Mouse (Mus musculus) midbrain, embryonic 10.5 days (tissue): ENCODE results near the gene Dmrta2. TPM values are rescaled to one million over a fixed set of nuclear protein-coding genes. Genes with fewer than 3 reads are reported as not detected.

ENCODE experiments used
- DNase-seq: peaks from one replicate; pipeline ENCODE4 v3.0.0-alpha.2; 2017; ENCODE audit warnings: low spot score
- H3K27ac ChIP-seq: fragments of 300-500 bp; sonication (generic); replicated peaks from 2 replicates; pipeline ENCODE4 v1.5.1; 2016; ENCODE audit warnings: mild to moderate bottlenecking
- H3K27me3 ChIP-seq: fragments of 300-500 bp; sonication (generic); 2 replicates; pipeline ENCODE4 v1.6.1; 2016; ENCODE audit warnings: low read depth, mild to moderate bottlenecking; ENCODE audit not compliant: poor library complexity, severe bottlenecking
- H3K36me3 ChIP-seq: fragments of 300-500 bp; sonication (generic); 2 replicates; pipeline ENCODE4 v1.6.1; 2016; ENCODE audit warnings: mild to moderate bottlenecking, moderate library complexity
- H3K4me1 ChIP-seq: fragments of 300-500 bp; sonication (generic); 2 replicates; pipeline ENCODE4 v1.6.1; 2016
- H3K4me3 ChIP-seq: fragments of 300-500 bp; sonication (generic); 2 replicates; pipeline ENCODE4 v1.5.1; 2016; ENCODE audit warnings: mild to moderate bottlenecking, moderate library complexity
- H3K9me3 ChIP-seq: fragments of 300-500 bp; sonication (generic); replicated peaks from 2 replicates; pipeline ENCODE4 v1.6.1; 2016; ENCODE audit warnings: mild to moderate bottlenecking
- WGBS: fragments of 180-500 bp; shearing (Covaris S2); methylation state at CpG from one replicate; pipeline ENCODE4 v1.1.7; 2016; 5-methylcytosine and 5-hydroxymethylcytosine counted together
- polyA plus RNA-seq: library from polyadenylated mRNA; unstranded; fragments of >200 nt; fragmentation: Nextera tagmentation; extraction: Ambion mirVana; gene quantifications from 2 replicates; pipeline ENCODE4 v1.2.1, GENCODE M21; 2016

Gene Dmrta2
- polyA plus RNA-seq, 1 experiment from 2014 or later, result 2.4 TPM

GRCm38 (mm10) chr4:109973991-109974654, 3.7 kb upstream of the Dmrta2 start:
- Histone ChIP-seq H3K27ac (peak overlapping the region; percentile 60; the same call in 1 of the 2 replicates), H3K9me3 (no peaks in the 10 kb centered on the region), H3K4me3 (peak overlapping the region; percentile 63; the same call in 1 of the 2 replicates), H3K27me3 (peaks cover 100% of the 10 kb centered on the region), H3K4me1 (peaks cover 33% of the 10 kb centered on the region), H3K36me3 (no peaks in the 10 kb centered on the region)
- peak; percentile 40 for DNase-seq
- WGBS, result 3% methylated on average over 20 of the region's 20 CpGs

GRCm38 (mm10) chr4:109974655-109975380, 3.0 kb upstream of the Dmrta2 start:
- peak; percentile 41 for DNase-seq
- peak overlapping the region; percentile 60; the same call in 1 of the 2 replicates for H3K27ac ChIP-seq
- H3K27me3 ChIP-seq, result peaks cover 100% of the 10 kb centered on the region
- peaks cover 36% of the 10 kb centered on the region for H3K4me1 ChIP-seq
- H3K36me3 ChIP-seq, result peaks cover 1% of the 10 kb centered on the region; the same call in 1 of the 2 replicates
- peak overlapping the region; percentile 63 for H3K4me3 ChIP-seq
- WGBS, result 2% methylated on average over 33 of the region's 33 CpGs
- H3K9me3 ChIP-seq, result no peaks in the 10 kb centered on the region

- Histone ChIP-seq H3K36me3 (peaks cover 8% of the 10 kb centered on the region), H3K27me3 (peaks cover 100% of the 10 kb centered on the region), H3K27ac (peak overlapping the region; percentile 60; the same call in 1 of the 2 replicates), H3K4me3 (peak overlapping the region; percentile 63), H3K9me3 (no peaks in the 10 kb centered on the region), H3K4me1 (peaks cover 43% of the 10 kb centered on the region)
- peak; percentile 45 for DNase-seq
- 8% methylated on average over 25 of the region's 25 CpGs for WGBS
These were observed 2.2 kb upstream of the Dmrta2 start for GRCm38 (mm10) chr4:109975381-109976240.

- Histone ChIP-seq H3K9me3 (no peaks in the 10 kb centered on the region), H3K27ac (peak overlapping the region; percentile 84), H3K36me3 (peaks cover 9% of the 10 kb centered on the region), H3K27me3 (peaks cover 100% of the 10 kb centered on the region), H3K4me3 (peak overlapping the region; percentile 63), H3K4me1 (peaks cover 47% of the 10 kb centered on the region)
- peak; percentile 50 for DNase-seq
- 2% methylated on average over 34 of the region's 34 CpGs for WGBS
These were observed 1.3 kb upstream of the Dmrta2 start for GRCm38 (mm10) chr4:109976273-109977147.

- H3K4me3 ChIP-seq, result peak overlapping the region; percentile 63
- DNase-seq, result peak; percentile 61
- H3K9me3 ChIP-seq, result no peaks in the 10 kb centered on the region
- H3K27me3 ChIP-seq, result peaks cover 100% of the 10 kb centered on the region
- peak overlapping the region; percentile 84 for H3K27ac ChIP-seq
- WGBS, result under 1% methylated on average over 56 of the region's 56 CpGs
- H3K4me1 ChIP-seq, result peaks cover 60% of the 10 kb centered on the region
- peaks cover 18% of the 10 kb centered on the region for H3K36me3 ChIP-seq
These were observed 410 bp downstream of the Dmrta2 start for GRCm38 (mm10) chr4:109978068-109978857.

- Histone ChIP-seq H3K9me3 (no peaks in the 10 kb centered on the region), H3K36me3 (peaks cover 18% of the 10 kb centered on the region), H3K4me1 (peaks cover 63% of the 10 kb centered on the region), H3K27me3 (peaks cover 100% of the 10 kb centered on the region), H3K4me3 (peak overlapping the region; percentile 63), H3K27ac (peak overlapping the region; percentile 84)
- 3% methylated on average over 9 of the region's 9 CpGs for WGBS
- no peak for DNase-seq
These were observed 1.0 kb downstream of the Dmrta2 start for GRCm38 (mm10) chr4:109978858-109979340.

- Histone ChIP-seq H3K4me1 (peaks cover 58% of the 10 kb centered on the region), H3K27ac (peak overlapping the region; percentile 84), H3K4me3 (peak overlapping the region; percentile 63), H3K27me3 (peaks cover 100% of the 10 kb centered on the region), H3K9me3 (no peaks in the 10 kb centered on the region), H3K36me3 (peaks cover 18% of the 10 kb centered on the region)
- WGBS, result under 1% methylated on average over 66 of the region's 66 CpGs
- DNase-seq, result peak; percentile 64
These were observed 1.8 kb downstream of the Dmrta2 start for GRCm38 (mm10) chr4:109979461-109980320.

GRCm38 (mm10) chr4:109980321-109981082, 2.6 kb downstream of the Dmrta2 start:
- Histone ChIP-seq H3K27me3 (peaks cover 100% of the 10 kb centered on the region), H3K27ac (peak overlapping the region; percentile 84), H3K36me3 (peaks cover 18% of the 10 kb centered on the region), H3K4me1 (peaks cover 59% of the 10 kb centered on the region), H3K9me3 (no peaks in the 10 kb centered on the region), H3K4me3 (peak overlapping the region; percentile 63)
- DNase-seq, result peak; percentile 64
- WGBS, result 1% methylated on average over 29 of the region's 29 CpGs

GRCm38 (mm10) chr4:109981083-109981870, 3.4 kb downstream of the Dmrta2 start:
- Histone ChIP-seq H3K4me1 (peaks cover 63% of the 10 kb centered on the region), H3K36me3 (peaks cover 18% of the 10 kb centered on the region), H3K4me3 (peak overlapping the region; percentile 63), H3K27me3 (peaks cover 100% of the 10 kb centered on the region), H3K27ac (peak overlapping the region; percentile 84), H3K9me3 (no peaks in the 10 kb centered on the region)
- DNase-seq, result peak; percentile 44
- under 1% methylated on average over 37 of the region's 37 CpGs for WGBS
